Mouse (Mus musculus) brown adipose tissue, adult 24 weeks (tissue): ENCODE data around the gene Nme9. TPM values are rescaled to one million over a fixed set of nuclear protein-coding genes. Genes with fewer than 3 reads are reported as not detected.

Experiments
- H3K27ac ChIP-seq: fragments of 200-500 bp; replicated peaks from 2 replicates; pipeline ENCODE4 v1.5.1; 2012; ENCODE audit warnings: low read depth, mild to moderate bottlenecking, low read length
- H3K4me1 ChIP-seq: fragments of 200-500 bp; 2 replicates; pipeline ENCODE4 v1.6.1; 2012; ENCODE audit warnings: low read length, mixed read lengths; ENCODE audit not compliant: control insufficient read depth, insufficient read depth, insufficient read length
- H3K4me3 ChIP-seq: fragments of 200-500 bp; 2 replicates; pipeline ENCODE4 v1.5.1; 2012; ENCODE audit warnings: low read depth, mild to moderate bottlenecking, low read length, moderate library complexity; ENCODE audit not compliant: insufficient read depth
- polyA plus RNA-seq: library from polyadenylated mRNA; stranded (reverse); fragments of >200 nt; gene quantifications from 2 replicates; pipeline ENCODE4 v1.2.4, GENCODE M21; 2012; ENCODE audit not compliant: missing spikeins, insufficient read depth, insufficient read length

Nme9 gene
- polyA plus RNA-seq, 1 experiment: not detected

DNA sequence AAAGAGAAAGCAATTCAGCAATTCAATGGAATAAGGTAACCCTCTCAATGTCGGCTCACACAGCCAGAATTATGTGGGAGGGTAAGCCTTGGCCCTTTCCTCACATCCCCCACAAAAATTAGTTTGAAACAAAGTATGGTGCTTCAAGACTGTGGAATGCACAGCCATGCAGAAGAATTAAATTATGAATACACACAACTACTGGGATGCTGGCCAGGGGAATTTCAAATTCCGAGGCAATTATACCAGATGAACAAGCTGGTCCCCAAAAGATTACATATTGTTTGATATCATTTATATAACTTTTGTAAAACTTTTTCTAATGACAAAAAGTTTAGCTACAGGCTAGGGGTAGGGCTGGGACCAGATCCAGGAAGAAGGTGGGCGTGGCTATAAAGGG lies 4.0 kb upstream of the Nme9 start:
- no peak overlapping the region for H3K27ac ChIP-seq
- no peaks in the 10 kb centered on the region for H3K4me1 ChIP-seq
- no peak overlapping the region for H3K4me3 ChIP-seq

DNA sequence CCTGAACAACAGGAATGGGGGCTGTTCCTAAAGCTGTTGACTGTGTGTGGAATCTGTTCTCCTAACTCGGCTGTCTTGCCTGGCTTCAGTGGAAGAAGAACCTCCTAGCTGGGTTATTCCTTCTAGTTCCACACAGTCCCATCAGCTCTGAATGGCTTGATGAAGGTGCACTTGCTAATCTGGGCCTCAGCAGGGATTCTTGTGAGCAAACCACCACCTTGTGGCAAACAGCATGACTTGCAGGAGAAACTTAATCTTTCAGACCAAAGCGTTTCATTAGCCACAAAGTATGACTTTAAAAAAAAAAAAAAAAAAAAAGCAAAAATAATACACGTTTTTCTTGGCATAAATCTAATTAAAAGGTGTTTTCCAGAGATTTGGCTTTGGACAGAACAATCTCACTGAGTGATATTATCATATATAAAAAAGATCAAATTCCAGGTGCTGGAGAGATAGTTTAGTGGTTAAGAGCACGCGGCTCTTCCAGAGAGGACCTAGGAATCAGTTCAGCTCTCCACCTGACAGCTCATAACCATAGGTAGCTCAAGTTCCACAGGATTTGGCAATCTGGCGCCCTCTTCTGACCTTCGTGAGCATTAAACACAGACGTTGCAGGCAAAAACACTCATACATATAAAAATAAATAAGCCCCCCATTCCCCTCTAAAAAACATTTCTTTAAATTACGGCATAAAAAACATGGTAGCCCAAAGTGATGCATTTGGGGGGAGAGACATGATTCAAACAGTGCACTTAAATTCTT lies 1.2 kb upstream of the Nme9 start:
- no peak overlapping the region for H3K4me3 ChIP-seq
- no peak overlapping the region for H3K27ac ChIP-seq
- H3K4me1 ChIP-seq: no peaks in the 10 kb centered on the region

DNA sequence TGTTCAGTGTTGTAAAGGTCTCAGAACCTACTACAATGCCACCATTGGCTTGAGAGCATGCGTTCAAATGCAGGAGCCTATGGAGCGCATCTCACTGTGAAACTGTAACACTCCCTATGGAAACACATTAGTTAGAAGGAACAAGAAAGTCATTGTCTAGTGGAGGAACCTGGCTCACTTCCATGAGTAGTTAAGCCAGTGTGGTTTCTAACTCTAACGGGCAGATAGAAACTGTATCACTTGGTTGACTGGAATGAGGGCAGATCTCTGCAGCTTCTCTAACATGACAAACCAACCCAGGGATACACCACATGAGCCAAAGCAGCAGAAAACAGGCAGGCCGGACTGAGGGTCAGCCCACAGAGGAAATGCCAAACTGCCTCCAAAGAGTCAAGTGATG lies 2.9 kb downstream of the Nme9 start:
- Histone ChIP-seq H3K4me3 (no peak overlapping the region), H3K27ac (no peak overlapping the region), H3K4me1 (no peaks in the 10 kb centered on the region)

DNA sequence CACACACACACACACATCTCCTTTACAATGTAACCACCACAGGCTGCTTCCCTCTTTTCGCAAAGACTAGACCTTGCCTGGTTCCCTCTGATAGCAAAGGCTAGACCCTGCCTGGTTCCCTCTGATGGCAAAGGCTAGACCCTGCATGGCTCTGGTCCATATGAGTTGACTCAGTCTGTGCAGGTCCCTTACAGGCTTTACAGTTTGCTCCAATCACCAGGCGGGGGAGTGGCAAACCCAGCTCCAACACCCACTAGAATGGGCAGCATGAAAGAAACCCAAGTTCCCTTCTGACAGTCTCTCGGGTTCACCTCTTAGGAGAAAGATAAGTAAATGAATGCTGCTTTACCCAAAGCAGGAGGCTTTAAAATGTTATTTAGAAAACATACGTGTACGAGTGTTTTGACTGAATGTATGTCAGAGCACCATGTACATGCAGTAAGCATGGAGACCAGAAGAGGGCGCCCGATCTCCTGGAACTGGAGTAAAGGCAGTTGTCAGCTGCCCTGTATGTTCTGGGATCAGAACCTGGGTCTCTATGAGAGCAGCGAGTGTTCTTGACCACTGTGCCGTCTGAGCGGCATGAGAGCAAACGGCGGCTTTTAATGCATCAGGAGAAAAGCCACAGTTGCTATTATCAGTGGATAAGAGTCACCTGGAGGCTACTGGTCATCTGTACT lies 7.4 kb downstream of the Nme9 start:
- Histone ChIP-seq H3K4me1 (no peaks in the 10 kb centered on the region), H3K27ac (no peak overlapping the region), H3K4me3 (no peak overlapping the region)

DNA sequence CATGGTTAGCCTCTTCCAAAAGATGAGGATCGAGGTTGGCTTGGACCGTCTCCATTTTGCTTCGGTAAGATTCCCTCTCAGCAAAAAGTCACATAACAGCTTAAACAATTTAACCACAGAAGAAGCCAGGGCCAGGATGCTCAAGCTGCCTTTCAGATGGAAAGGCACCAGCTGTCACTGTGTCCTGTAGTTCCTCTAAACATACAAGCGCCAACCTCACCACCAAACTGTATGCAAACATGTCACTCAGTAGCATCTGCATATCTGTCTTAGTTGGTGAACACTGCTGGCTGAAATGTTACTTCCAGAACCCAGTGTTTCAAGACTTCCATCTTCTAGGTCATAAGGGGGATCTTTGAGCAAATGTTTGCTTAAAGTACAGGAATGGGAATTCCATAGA lies 8.5 kb downstream of the Nme9 start:
- H3K27ac ChIP-seq: no peak overlapping the region

DNA sequence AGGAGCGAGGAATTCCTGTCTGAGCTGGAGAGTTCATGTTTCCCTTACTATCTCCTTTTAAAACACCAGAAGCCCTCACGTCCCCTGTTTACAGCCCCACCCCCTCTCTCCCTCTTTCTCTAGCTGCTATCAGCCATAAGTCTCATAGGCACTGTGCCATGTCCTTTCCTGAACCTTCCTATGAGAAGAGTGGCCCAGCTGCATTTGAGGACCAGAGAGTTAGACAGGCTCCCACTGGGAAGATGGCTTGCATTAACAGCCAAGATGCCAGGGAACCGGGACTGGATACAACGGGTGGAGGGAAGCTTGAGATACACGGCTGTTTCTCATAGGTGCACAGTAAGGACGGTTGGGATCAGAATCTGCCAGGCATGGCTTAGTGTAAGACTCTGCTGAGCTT lies 13.6 kb downstream of the Nme9 start:
- Histone ChIP-seq H3K4me3 (no peak overlapping the region), H3K4me1 (no peaks in the 10 kb centered on the region), H3K27ac (no peak overlapping the region)

More for the DNA sequence above, 8.5 kb downstream of the Nme9 start:
- Histone ChIP-seq H3K4me3 (no peak overlapping the region), H3K4me1 (no peaks in the 10 kb centered on the region)

DNA sequence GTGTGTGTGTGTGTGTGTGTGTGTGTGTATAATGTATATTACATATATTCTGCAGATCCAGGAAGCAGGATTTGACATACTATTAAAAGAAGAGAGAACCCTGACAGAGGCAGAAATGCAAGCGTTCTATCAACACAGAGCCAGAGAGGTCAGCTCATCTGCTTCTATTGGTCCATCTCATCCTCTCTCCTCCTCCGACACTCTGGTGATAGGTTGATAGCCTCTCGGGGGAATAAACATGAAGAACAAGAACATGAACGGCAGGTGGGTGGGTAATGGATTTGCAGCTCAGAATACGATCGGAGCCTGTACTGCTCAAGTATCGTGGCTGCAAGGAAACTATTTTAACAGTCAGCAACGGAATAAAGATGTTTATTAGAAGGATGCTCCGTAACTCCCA lies 17.3 kb downstream of the Nme9 start:
- Histone ChIP-seq H3K27ac (no peak overlapping the region), H3K4me3 (no peak overlapping the region), H3K4me1 (no peaks in the 10 kb centered on the region)

DNA sequence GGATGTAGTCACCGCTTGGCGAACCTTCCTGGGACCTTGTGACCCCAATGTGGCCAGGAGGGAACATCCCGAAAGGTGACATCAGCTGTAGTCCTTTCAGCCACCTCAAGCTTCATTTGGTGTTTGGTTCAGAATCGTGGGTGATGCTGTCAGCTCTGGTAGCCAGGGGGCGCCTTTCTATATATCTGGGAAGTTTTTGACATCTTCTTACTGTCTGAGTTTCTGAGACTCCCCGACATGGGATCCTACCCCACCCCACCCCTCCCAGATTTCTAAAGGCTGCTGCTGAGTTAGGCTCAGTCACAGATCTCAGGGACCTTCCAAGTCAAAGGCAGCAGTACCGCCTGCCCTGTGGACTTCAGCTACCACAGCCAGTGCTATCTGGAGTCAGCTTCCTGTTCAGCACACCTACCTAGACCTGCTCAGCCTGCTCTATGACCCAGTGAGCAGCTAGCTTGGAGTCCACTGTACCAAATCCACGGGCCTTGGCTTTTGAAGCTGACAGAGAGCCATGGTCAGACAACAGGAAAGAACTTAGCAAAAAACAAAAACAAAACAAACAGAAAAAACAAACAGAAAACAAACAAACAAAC lies 18.5 kb downstream of the Nme9 start:
- Histone ChIP-seq H3K4me1 (no peaks in the 10 kb centered on the region), H3K4me3 (no peak overlapping the region), H3K27ac (no peak overlapping the region)

DNA sequence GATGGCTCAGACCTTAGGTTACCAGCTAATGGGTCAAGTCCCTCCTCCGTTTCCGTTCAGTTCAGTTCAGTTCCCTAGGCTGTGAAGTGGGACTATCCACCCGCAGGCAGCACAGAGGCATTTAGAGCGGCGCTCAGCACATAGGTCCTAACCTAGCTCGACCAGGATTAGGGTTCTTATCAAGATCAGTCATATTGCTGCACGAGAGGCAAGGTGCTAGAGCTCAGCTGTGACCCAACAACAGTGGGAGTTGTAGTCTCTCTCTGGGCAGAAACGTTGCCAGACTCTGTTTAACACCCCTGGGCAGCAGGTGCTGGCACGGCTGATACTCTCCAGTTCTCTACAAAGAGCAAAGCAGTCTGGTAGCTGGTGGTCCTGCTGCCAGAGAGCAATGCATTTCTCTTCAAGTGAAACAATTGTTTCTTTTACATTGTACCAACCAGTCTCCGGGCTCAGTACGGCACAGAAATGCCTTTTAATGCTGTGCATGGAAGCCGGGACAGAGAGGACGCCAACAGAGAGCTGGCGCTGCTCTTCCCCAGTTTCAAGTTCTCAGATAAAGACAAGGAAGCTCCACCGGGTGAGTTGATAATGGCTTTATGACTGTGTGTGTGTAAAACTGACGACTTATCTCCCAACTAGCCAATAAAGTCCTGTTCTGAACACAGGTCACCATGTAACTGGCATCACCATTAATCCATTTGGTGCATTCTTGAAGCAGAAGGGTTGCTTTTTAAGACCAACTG lies 19.2 kb downstream of the Nme9 start:
- H3K4me1 ChIP-seq: no peaks in the 10 kb centered on the region
- H3K4me3 ChIP-seq: no peak overlapping the region
- no peak overlapping the region for H3K27ac ChIP-seq

DNA sequence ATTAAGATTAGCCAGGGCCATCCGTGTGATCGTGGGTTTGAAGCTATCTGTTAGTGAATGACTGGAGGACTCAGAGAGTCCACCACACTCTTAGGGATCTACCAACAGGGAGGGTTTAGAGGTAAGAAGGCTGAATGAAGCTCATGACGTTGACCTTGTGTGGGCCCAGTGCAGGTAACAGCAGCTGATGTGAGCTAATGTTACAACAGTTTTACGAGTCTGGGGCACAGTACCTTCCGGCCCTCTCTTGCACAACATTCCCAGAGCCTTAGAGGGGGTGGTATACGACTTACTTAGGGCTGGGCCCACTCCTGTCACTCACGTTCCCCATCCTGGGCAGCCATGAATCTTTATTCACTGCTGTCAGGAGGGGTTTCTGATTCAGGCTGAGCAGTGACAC lies 20.1 kb downstream of the Nme9 start:
- no peaks in the 10 kb centered on the region for H3K4me1 ChIP-seq
- no peak overlapping the region for H3K4me3 ChIP-seq

DNA sequence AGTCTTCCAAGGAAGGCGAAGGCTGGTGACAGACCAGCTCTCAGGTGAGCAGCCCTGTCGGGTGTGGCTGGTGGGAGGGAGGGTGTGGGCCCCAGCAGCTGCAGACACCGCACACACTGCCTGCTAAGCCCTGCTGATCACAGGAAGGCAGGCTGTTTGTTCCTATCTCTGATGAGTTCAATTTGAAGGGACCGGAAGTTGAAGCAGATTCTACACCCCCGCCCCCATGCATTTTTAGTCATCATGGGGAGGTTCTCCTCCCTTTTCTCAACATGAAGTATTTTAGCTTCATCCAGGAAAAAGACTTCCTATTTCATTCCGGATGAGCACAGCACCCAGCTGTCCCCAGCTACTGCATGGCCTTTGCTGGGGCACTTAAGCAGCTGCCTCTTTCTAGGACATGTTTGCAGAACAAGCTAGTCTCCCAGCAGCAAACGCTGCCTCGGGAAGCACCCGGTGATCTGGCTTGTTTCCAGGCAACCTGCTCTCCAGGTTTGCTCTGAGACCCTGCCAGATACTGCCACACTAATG lies 28.0 kb downstream of the Nme9 start:
- H3K4me3 ChIP-seq: no peak overlapping the region
- H3K27ac ChIP-seq: no peak overlapping the region
- no peaks in the 10 kb centered on the region for H3K4me1 ChIP-seq

More for the DNA sequence above, 20.1 kb downstream of the Nme9 start:
- no peak overlapping the region for H3K27ac ChIP-seq

DNA sequence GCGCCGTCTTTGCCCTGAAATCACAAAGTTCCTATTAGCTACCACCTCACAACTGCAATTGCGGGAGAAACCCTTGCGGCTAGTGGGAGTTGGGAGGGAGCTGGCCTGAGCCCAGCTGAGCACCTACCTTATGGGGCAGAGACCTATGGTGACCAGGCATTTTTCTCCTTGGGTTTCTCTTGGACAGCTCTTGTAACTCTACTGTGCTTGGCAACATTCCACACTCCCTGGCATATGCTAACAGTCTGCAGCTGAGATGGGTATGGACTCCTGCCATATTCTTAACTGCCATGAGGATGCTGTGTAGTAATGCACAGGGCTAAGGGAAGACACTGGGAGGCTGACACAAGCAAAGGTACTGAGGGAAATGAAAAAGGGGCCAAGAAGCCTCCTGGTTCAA lies 29.5 kb downstream of the Nme9 start:
- H3K4me3 ChIP-seq: no peak overlapping the region
- no peaks in the 10 kb centered on the region for H3K4me1 ChIP-seq
- H3K27ac ChIP-seq: no peak overlapping the region

DNA sequence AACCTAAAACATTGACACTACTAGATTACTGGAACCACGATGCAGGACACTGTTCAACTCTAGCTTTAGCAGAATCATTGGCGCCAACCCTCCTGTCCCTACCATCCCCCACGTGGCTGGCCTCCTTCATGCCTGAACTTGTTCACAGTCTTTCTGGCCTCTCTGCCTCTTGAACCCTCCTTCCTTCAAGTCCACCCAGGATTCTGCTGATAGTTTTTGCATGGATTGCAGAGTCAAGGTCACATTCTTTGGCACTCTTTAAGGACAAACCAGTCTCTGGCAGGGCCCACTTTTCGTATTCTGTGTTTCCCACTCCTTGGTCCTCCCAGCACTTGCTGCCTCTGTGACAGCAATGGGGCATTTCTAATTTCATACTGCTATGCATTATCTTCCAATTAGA lies 31.9 kb downstream of the Nme9 start:
- H3K4me3 ChIP-seq: no peak overlapping the region

DNA sequence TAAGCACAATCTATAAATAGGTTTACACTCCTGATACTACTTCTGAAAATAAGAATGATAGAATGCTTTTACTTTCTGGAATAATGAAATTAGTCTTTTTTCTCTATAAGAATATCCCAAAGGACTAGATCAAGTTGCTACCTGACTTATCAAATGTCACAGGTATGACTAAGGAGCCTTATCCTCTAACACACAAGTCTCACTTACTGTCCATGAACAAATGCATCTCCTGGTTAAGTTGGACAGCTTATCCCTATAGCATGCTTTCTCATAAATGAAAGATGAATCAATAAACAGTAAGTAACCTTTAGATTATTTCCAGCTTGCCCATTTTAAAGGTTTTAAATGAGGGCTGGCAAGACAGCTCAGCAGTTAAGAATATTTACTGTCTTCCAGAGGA lies 33.4 kb downstream of the Nme9 start:
- Histone ChIP-seq H3K27ac (no peak overlapping the region), H3K4me1 (no peaks in the 10 kb centered on the region), H3K4me3 (no peak overlapping the region)

More for the DNA sequence above, 31.9 kb downstream of the Nme9 start:
- Histone ChIP-seq H3K4me1 (no peaks in the 10 kb centered on the region), H3K27ac (no peak overlapping the region)

DNA sequence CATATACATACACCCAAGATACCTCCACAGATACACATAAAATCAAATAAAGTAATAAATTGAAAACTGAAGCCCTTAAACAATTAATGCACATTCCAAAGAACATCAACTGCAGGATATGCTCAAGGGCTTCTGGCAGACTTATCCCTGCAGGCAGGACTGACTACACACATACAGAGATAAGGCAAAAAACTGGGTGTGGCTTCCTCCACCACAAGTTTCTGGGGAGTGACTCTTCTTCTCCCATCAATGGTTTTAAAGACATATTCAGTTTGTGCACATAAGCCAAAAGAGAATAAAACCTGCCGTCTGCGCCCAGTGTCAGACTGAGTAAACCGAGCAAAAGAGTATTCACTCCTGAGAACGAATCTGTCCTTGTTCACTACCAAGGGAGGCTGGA lies 33.9 kb downstream of the Nme9 start:
- H3K27ac ChIP-seq: no peak overlapping the region
- H3K4me3 ChIP-seq: no peak overlapping the region
- H3K4me1 ChIP-seq: no peaks in the 10 kb centered on the region
